Mouse (Mus musculus): ENCODE measurements around the gene Prr29. TPM values are rescaled to one million over a fixed set of nuclear protein-coding genes. Genes with fewer than 3 reads are reported as not detected.

Prr29 gene
- total and polyA plus RNA-seq, 3 experiments: 0.61 TPM; not detected in 2

DNA sequence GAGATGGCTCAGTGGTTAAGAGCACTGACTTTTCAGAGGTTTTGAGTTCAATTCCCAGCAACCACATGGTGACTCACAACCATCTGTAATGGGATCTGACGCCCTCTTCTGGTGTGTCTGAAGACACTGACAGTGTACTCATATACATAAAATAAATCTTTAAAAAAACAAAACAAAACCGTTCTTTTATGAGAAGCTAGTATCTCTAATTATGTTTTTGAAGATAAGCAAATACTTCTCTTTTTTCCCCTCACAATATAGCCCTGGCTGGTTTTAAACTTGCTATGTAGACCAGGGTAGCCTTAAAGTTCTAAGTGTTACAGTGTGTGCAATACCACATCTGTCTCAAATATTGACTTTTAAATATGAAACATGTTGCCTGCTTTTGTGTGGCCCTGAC is 45.9 kb downstream of the Prr29 start (continued):
- no peak for TF ChIP-seq NRF1 (IDR thresholded peaks at IDR 0.05; ENCODE audit: insufficient read depth, low read depth, low read length, poor library complexity, severe bottlenecking)
- no peak; the same call in 1 of the 2 replicates for TF ChIP-seq ZC3H11A (IDR thresholded peaks at IDR 0.05; ENCODE audit: low read depth, low read length)
- no peak for TF ChIP-seq KAT2A (conservative IDR thresholded peaks at IDR 0.05; ENCODE audit: low read depth, low read length)
- no peak for TF ChIP-seq ZKSCAN1 (IDR thresholded peaks at IDR 0.05; ENCODE audit: low read depth, low read length)
- TF ChIP-seq POLR2AphosphoS5 (IDR thresholded peaks at IDR 0.05; ENCODE audit: borderline replicate concordance, low read depth, low read length): no peak
- no peak for TF ChIP-seq MAX (IDR thresholded peaks at IDR 0.05; ENCODE audit: low read length)
- TF ChIP-seq USF2 (IDR thresholded peaks at IDR 0.05; ENCODE audit: borderline replicate concordance in 1 of 2, insufficient read depth in 1 of 2, low read depth in 1 of 2, low read length in 2 of 2): no peak
- no peak for TF ChIP-seq UBTF (IDR thresholded peaks at IDR 0.05; ENCODE audit: borderline replicate concordance, insufficient read depth, low read depth, low read length)
- TF ChIP-seq CTCF (IDR thresholded peaks at IDR 0.05 in 2 of 3, conservative IDR thresholded peaks at IDR 0.05 in 1 of 3; ENCODE audit: control insufficient read depth in 1 of 3, insufficient read depth in 1 of 3, low read depth in 2 of 3, low read length in 3 of 3, poor library complexity in 1 of 3, severe bottlenecking in 1 of 3): peak in 1 of 3 experiments; percentile 25; a peak in 3 of 6 replicates
- TF ChIP-seq USF1 (IDR thresholded peaks at IDR 0.05; ENCODE audit: low read depth, low read length): no peak
- TF ChIP-seq BHLHE40 (IDR thresholded peaks at IDR 0.05; ENCODE audit: borderline replicate concordance, low read depth, low read length): no peak
- no peak for TF ChIP-seq MXI1 (IDR thresholded peaks at IDR 0.05; ENCODE audit: low read depth, low read length)
- TF ChIP-seq RAD21 (IDR thresholded peaks at IDR 0.05; ENCODE audit: low read depth, low read length): no peak
- TF ChIP-seq TAL1 (IDR thresholded peaks at IDR 0.05; ENCODE audit: low read length): no peak
- no peak for TF ChIP-seq MAZ (IDR thresholded peaks at IDR 0.05; ENCODE audit: low read depth, low read length)
- TF ChIP-seq MAFK (IDR thresholded peaks at IDR 0.05; ENCODE audit: borderline replicate concordance, low read depth, low read length): no peak
- no peak for TF ChIP-seq SMC3 (IDR thresholded peaks at IDR 0.05; ENCODE audit: low read depth, low read length)

GRCm38 (mm10) chr11:106412641-106413360 is 47.5 kb downstream of the Prr29 start:
- Histone ChIP-seq H3K4me3 (ENCODE audit: control insufficient read depth in 1 of 2, insufficient read depth in 1 of 2, low read depth in 2 of 2, low read length in 2 of 2) (no peak overlapping the region), H3K9ac (ENCODE audit: control insufficient read depth, low read depth, low read length, poor library complexity, severe bottlenecking) (no peak overlapping the region), H3K9me3 (replicated peaks; ENCODE audit: insufficient read depth, low read length) (no peaks in the 10 kb centered on the region), H3K27ac (ENCODE audit: control insufficient read depth, low read depth, low read length) (no peak overlapping the region), H3K4me1 (ENCODE audit: control insufficient read depth in 1 of 2, insufficient read depth in 2 of 2, low read length in 2 of 2) (peaks cover 4 to 10% of the 10 kb centered on the region in 2 experiments), H3K79me2 (ENCODE audit: control insufficient read depth, insufficient read depth, low read length, poor library complexity) (no peaks in the 10 kb centered on the region), H3K36me3 (ENCODE audit: control insufficient read depth in 1 of 2, insufficient read depth in 2 of 2, low read length in 2 of 2) (peaks cover 2 to 14% of the 10 kb centered on the region in 2 experiments; a peak in 3 of 4 replicates), H3K27me3 (ENCODE audit: control insufficient read depth in 1 of 2, insufficient read depth in 2 of 2, low read length in 2 of 2) (no peaks in the 10 kb centered on the region)
- DNase-seq (ENCODE audit: low read depth, low spot score): no peak
- TF ChIP-seq MYC (IDR thresholded peaks at IDR 0.05; ENCODE audit: low read depth, low read length) (no peak), E2F4 (IDR thresholded peaks at IDR 0.05; ENCODE audit: borderline replicate concordance, low read depth, low read length) (no peak), ETS1 (IDR thresholded peaks at IDR 0.05; ENCODE audit: low read depth, low read length) (no peak), MAX (IDR thresholded peaks at IDR 0.05; ENCODE audit: low read length) (no peak), CTCF (IDR thresholded peaks at IDR 0.05 in 2 of 3, conservative IDR thresholded peaks at IDR 0.05 in 1 of 3; ENCODE audit: control insufficient read depth in 1 of 3, insufficient read depth in 1 of 3, low read depth in 2 of 3, low read length in 3 of 3, poor library complexity in 1 of 3, severe bottlenecking in 1 of 3) (no peak), RCOR1 (IDR thresholded peaks at IDR 0.05; ENCODE audit: low read depth, low read length) (no peak), TCF12 (IDR thresholded peaks at IDR 0.05; ENCODE audit: low read depth, low read length) (no peak), ZKSCAN1 (IDR thresholded peaks at IDR 0.05; ENCODE audit: low read depth, low read length) (no peak), GATA1 (IDR thresholded peaks at IDR 0.05; ENCODE audit: low read depth, low read length) (no peak), ZMIZ1 (IDR thresholded peaks at IDR 0.05; ENCODE audit: low read depth, low read length) (no peak), UBTF (IDR thresholded peaks at IDR 0.05; ENCODE audit: borderline replicate concordance, insufficient read depth, low read depth, low read length) (no peak), TAL1 (IDR thresholded peaks at IDR 0.05; ENCODE audit: low read length) (no peak), USF2 (IDR thresholded peaks at IDR 0.05; ENCODE audit: borderline replicate concordance in 1 of 2, insufficient read depth in 1 of 2, low read depth in 1 of 2, low read length in 2 of 2) (no peak), USF1 (IDR thresholded peaks at IDR 0.05; ENCODE audit: low read depth, low read length) (no peak), BHLHE40 (IDR thresholded peaks at IDR 0.05; ENCODE audit: borderline replicate concordance, low read depth, low read length) (no peak), RAD21 (IDR thresholded peaks at IDR 0.05; ENCODE audit: low read depth, low read length) (no peak), POLR2AphosphoS2 (IDR thresholded peaks at IDR 0.05; ENCODE audit: low read length) (no peak), EP300 (IDR thresholded peaks at IDR 0.05; ENCODE audit: low read depth in 1 of 2, low read length in 2 of 2) (no peak), CHD1 (IDR thresholded peaks at IDR 0.05; ENCODE audit: low read depth, low read length) (no peak)

Measured in MEL (cell line).